ENCODE assay signal across 14 mouse cellular contexts in the genomic region with DNA sequence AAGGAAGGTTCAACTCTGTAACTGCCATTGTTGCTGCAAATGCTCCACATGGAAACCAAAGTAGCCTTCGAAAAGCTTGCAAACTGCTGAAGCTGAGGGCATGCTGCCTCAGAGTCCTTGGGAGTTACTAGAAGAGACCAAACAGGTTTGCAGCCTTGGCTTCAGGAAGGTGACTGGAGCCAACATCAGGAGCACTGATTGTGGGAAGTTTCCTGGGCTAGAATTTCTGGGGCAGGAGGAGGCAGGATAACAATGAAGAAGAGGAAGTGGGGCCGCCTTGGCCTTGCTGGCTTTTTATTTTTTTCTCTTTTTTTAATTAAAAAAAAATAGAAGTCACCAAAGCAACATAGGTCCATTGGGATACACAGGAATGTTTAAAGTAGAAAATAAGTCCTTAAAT. TPM values are rescaled to one million over a fixed set of nuclear protein-coding genes. Genes with fewer than 3 reads are reported as not detected.
DNase-seq lines count a peak whose midpoint lies in the region; ATAC-seq and TF ChIP-seq lines count a peak whose summit lies in the region.
"Had no signal": no experiment of that assay in that cellular context is flagged by ENCODE, and none has a peak within 500 bp of the region (broad histone marks: within the 10 kb centered on the region; RNA-seq: fewer than 3 reads in every experiment).

No protein-coding gene starts in this region.

- 39% methylated on average over 2 of the region's 2 CpGs for WGBS in lung, postnatal 0 days
- 73% methylated on average over 2 of the region's 2 CpGs for WGBS in kidney, embryonic 14.5 days
- 55% methylated on average over 2 of the region's 2 CpGs for WGBS in stomach, postnatal 0 days

- H3K4me1 ChIP-seq in lung, postnatal 0 days (ENCODE audit: insufficient read depth, low read depth, low read length): peaks cover 8% of the 10 kb centered on the region; the same call in 1 of the 2 replicates
- peaks cover 21% of the 10 kb centered on the region for H3K4me1 ChIP-seq in kidney, embryonic 14.5 days (ENCODE audit: control insufficient read depth, insufficient read depth, low read length)
- peaks cover 4% of the 10 kb centered on the region; the same call in 1 of the 2 replicates for H3K4me1 ChIP-seq in stomach, postnatal 0 days (replicated peaks; ENCODE audit: control insufficient read depth, insufficient read depth)
- H3K4me1 ChIP-seq: embryonic facial prominence, embryonic 12.5 days had no signal

- no peaks in the 10 kb centered on the region for H3K27me3 ChIP-seq in lung, postnatal 0 days (replicated peaks; ENCODE audit: insufficient read depth, low read length)
- no peaks in the 10 kb centered on the region for H3K27me3 ChIP-seq in kidney, embryonic 14.5 days (ENCODE audit: control insufficient read depth, insufficient read depth, low read length)
- no peaks in the 10 kb centered on the region for H3K27me3 ChIP-seq in stomach, postnatal 0 days (ENCODE audit: control insufficient read depth, insufficient read depth, low read length)
- H3K27me3 ChIP-seq: embryonic facial prominence, embryonic 12.5 days; neural tube, embryonic 13.5 days had no signal

- no peaks in the 10 kb centered on the region for H3K36me3 ChIP-seq in lung, postnatal 0 days (ENCODE audit: insufficient read depth, low read length)
- H3K36me3 ChIP-seq in kidney, embryonic 14.5 days (ENCODE audit: control insufficient read depth, insufficient read depth, low read length): no peaks in the 10 kb centered on the region
- H3K36me3 ChIP-seq in stomach, postnatal 0 days (ENCODE audit: control insufficient read depth, insufficient read depth, low read length): no peaks in the 10 kb centered on the region
- H3K36me3 ChIP-seq: embryonic facial prominence, embryonic 12.5 days; hindbrain, embryonic 10.5 days; neural tube, embryonic 13.5 days had no signal

- no peak for TF ChIP-seq CTCF in lung, postnatal 0 days (IDR thresholded peaks at IDR 0.05)
- no peak for TF ChIP-seq CTCF in stomach, postnatal 0 days (IDR thresholded peaks at IDR 0.05; ENCODE audit: low read depth)

- peak; percentile 8 for DNase-seq in gastrocnemius, postnatal 25 days
- DNase-seq in gastrocnemius, postnatal 36 days: no peak
- peak; percentile 21 for DNase-seq in lung, postnatal 0 days (ENCODE audit: low spot score)
- DNase-seq in lung, postnatal 4 days: no peak
- DNase-seq in stomach, postnatal 0 days (ENCODE audit: low spot score): no peak
- DNase-seq in thymus, postnatal 10 days (ENCODE audit: low spot score in 2 of 2): no peak
- DNase-seq in neural tube, embryonic 10.5 days (ENCODE audit: extremely low spot score, low spot score): no peak
- DNase-seq: adrenal gland, postnatal 10 days; cerebellum, postnatal 14 days had no signal

- no peaks in the 10 kb centered on the region for H3K9me3 ChIP-seq in lung, postnatal 0 days (ENCODE audit: low read length)
- no peaks in the 10 kb centered on the region for H3K9me3 ChIP-seq in kidney, embryonic 14.5 days (ENCODE audit: control insufficient read depth, low read length)
- no peaks in the 10 kb centered on the region for H3K9me3 ChIP-seq in stomach, postnatal 0 days (ENCODE audit: control insufficient read depth, low read length)
- H3K9me3 ChIP-seq: embryonic facial prominence, embryonic 12.5 days; hindbrain, embryonic 10.5 days; neural tube, embryonic 13.5 days had no signal

- H3K27ac ChIP-seq in lung, postnatal 0 days (ENCODE audit: low read length): no peak overlapping the region
- peak overlapping the region; percentile 65; the same call in 1 of the 2 replicates for H3K27ac ChIP-seq in kidney, embryonic 14.5 days (ENCODE audit: low read depth, low read length)
- peak overlapping the region; percentile 50 for H3K27ac ChIP-seq in stomach, postnatal 0 days (replicated peaks)
- H3K27ac ChIP-seq: embryonic facial prominence, embryonic 12.5 days; hindbrain, embryonic 10.5 days; neural tube, embryonic 13.5 days had no signal

- H3K4me2 ChIP-seq in lung, postnatal 0 days (replicated peaks; ENCODE audit: low read depth, low read length): no peak overlapping the region
- H3K4me2 ChIP-seq in kidney, embryonic 14.5 days (replicated peaks; ENCODE audit: low read depth, low read length): no peak overlapping the region
- H3K4me2 ChIP-seq in stomach, postnatal 0 days (replicated peaks; ENCODE audit: low read depth): no peak overlapping the region
- H3K4me2 ChIP-seq: embryonic facial prominence, embryonic 12.5 days; neural tube, embryonic 13.5 days had no signal

- ATAC-seq in lung, postnatal 0 days: no peak
- ATAC-seq in kidney, embryonic 14.5 days (ENCODE audit: low FRiP score, low TSS enrichment): no peak
- peak; percentile 18; the same call in 1 of the 2 replicates for ATAC-seq in stomach, postnatal 0 days (ENCODE audit: low FRiP score, low TSS enrichment)
- ATAC-seq: midbrain, embryonic 16.5 days had no signal

- no peak for TF ChIP-seq EP300 in lung, postnatal 0 days (IDR thresholded peaks at IDR 0.05)
- TF ChIP-seq EP300 in stomach, postnatal 0 days (optimal IDR thresholded peaks at IDR 0.05): no peak

- H3K4me3 ChIP-seq in lung, postnatal 0 days (ENCODE audit: low read depth, low read length): no peak overlapping the region
- no peak overlapping the region for H3K4me3 ChIP-seq in kidney, embryonic 14.5 days (ENCODE audit: low read length)
- no peak overlapping the region for H3K4me3 ChIP-seq in stomach, postnatal 0 days (ENCODE audit: low read depth, low read length)
- H3K4me3 ChIP-seq: embryonic facial prominence, embryonic 12.5 days; hindbrain, embryonic 10.5 days; neural tube, embryonic 13.5 days had no signal

- intact Hi-C loops in gastrocnemius, postnatal 36 days (cut with DNase I): no loop called here

- no peak overlapping the region for H3K9ac ChIP-seq in lung, postnatal 0 days (replicated peaks; ENCODE audit: low read depth)
- no peak overlapping the region for H3K9ac ChIP-seq in kidney, embryonic 14.5 days (ENCODE audit: low read depth, low read length)
- H3K9ac ChIP-seq in stomach, postnatal 0 days (ENCODE audit: low read length): no peak overlapping the region
- H3K9ac ChIP-seq: embryonic facial prominence, embryonic 12.5 days; neural tube, embryonic 13.5 days had no signal

RNA-seq across cellular contexts. Expression of a gene that starts 34.8 kb away (rescaled TPM):
- total RNA-seq in gastrocnemius, postnatal 25 days (2021): 1 to 10 TPM; 3.8 to 4.9 TPM
- 1 to 10 TPM; 2.4 to 2.8 TPM for total RNA-seq in gastrocnemius, postnatal 36 days (2021)
- polyA plus RNA-seq in lung, postnatal 0 days (2015; fragmentation: Nextera tagmentation; extraction: Ambion mirVana): 11.7 and 15.5 TPM in 2 replicates
- polyA plus RNA-seq in kidney, embryonic 14.5 days (2014; fragmentation: Nextera tagmentation; extraction: Ambion mirVana): 54.1 and 65.7 TPM in 2 replicates
- 11.2 and 12.2 TPM in 2 replicates for polyA plus RNA-seq in stomach, postnatal 0 days (2015; fragmentation: Nextera tagmentation; extraction: Ambion mirVana)

Comparison
In these comparisons a context has a peak if more than half of its experiments do, and no peak if none do; other contexts are left out.
1. DNase-seq: peak in gastrocnemius, postnatal 25 days (single experiment) and lung, postnatal 0 days (single experiment); none in gastrocnemius, postnatal 36 days (0 of 2), lung, postnatal 4 days (0 of 2), stomach, postnatal 0 days (single experiment), thymus, postnatal 10 days (0 of 2) and neural tube, embryonic 10.5 days (single experiment).